Mouse (Mus musculus) activated CD4-positive, CD25-positive, alpha-beta regulatory T cell, adult 9 weeks (primary cell): Measurements from ENCODE around the gene Ugt1a10. TPM values are rescaled to one million over a fixed set of nuclear protein-coding genes. Genes with fewer than 3 reads are reported as not detected.

Experiments used
- polyA plus RNA-seq: library from polyadenylated mRNA; unstranded; fragments of 100-300 nt; shearing (Covaris generic); gene quantifications from one replicate; pipeline ENCODE4 v1.2.1, GENCODE M21; 2017

Ugt1a10 gene
- not detected for polyA plus RNA-seq

DNA sequence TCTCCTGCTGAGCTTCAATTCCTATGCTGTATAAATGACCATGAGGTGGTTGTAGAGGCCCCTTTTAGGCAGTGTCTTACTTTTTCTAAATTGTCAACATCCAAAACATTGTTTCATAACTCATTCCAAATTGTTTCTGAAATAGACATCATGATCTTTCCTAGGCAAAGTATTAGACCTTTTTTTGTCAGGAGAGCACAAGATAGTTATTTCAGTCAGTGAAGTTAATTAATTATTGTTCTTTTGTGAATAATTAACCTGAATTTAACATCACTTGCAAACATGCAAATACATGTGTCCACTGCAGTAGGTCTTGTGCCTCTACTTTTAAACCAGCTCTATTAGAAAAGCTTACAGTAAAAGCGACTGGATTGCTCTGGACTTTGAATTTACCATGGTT lies at the start of gene Ugt1a10:
TSS of gene Ugt1a10 (plus strand) at position 301 of the 400 bp plus-strand sequence.

DNA sequence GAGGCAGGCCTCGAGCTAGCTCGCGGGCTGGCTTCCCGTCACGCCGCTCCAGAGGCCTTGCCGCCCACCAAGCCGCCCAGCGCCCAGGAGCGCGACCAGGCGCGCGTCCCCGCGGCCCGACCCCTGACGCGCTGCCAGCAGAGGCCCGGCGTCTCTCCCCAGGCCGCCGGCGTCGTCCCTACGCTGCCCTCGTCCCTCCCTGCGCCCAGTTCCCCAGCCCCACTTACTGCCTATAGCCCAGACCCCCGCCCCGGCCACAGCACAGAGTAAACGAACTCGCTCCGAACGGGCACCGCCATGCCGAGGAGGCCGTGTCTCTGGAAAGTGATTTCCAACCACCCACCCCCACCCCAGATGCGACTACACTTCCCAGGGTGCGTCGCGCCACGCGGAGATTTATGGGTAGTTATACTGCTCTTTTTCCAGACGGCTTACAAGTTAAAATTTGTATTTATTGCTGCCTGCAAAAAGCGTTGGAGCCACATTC lies 46.9 kb upstream of the Ugt1a10 start, which contains the start of gene Usp40:
TSS of gene Usp40 (minus strand) at position 341 of the 487 bp plus-strand sequence.

DNA sequence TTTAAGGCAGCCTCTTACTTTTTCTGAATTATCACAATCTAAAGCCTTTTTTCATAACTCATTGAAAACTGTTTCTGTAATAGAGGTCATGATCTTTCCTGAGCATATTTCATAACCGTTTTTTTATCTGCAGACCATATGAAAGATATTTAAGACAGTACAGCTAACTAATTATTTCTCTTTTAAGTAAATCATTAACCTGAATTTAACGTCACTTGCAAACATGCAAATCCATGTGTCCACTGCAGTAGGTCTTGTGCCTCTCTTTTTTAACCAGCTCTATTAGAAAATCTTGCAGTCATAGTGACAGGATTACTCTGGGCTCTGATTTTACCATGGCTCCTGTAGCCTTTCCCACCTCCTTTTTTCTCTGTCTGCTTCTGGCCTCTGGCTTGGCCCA lies 15.3 kb downstream of the Ugt1a10 start, which contains the start of gene Ugt1a9:
TSS of gene Ugt1a9 (plus strand) at position 306 of the 400 bp plus-strand sequence.

DNA sequence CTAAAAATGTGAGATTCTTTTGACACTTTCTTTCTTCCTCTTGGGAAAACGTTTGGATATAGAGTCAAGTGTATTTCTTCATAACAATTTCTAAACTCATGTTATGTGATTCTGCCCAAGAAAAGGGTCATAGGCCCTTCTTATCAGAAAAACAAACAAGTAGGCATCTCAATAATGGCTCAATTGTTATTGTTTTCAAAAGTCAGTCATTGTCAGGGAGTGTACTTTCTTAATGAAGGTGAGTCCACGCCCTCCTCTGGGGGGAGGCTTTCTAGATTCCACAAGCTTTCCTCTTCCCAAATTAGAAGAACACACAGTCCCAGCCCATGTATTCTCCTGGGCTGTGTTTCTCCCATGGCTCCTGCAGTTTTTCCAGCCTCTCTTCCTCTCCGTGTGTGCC lies 32.3 kb downstream of the Ugt1a10 start, which contains the start of gene Ugt1a8:
TSS of gene Ugt1a8 (plus strand) at position 301 of the 400 bp plus-strand sequence.

DNA sequence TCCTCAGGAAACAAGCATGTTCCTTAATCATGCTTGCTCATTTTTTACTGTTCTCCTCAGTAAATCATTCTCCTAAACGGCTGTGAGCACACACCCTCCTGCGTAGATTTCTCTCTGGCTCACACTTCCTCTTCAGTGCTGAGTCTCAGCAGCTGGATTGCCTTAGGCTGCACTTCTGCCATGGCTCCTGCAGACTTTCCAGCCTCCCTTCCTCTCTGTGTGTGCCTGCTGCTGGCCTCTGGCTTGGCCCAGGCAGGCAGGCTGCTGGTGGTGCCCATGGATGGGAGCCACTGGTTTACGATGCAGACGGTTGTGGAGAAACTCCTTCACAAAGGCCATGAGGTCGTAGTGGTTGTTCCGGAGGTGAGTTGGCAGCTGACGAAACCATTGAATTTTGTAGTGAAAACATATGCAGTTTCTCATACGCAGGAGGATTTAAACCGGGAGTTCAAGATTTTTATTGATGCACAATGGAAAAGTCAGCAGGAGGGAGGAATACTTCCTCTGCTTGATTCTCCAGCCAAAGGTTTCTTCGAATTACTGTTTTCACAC lies 39.8 kb downstream of the Ugt1a10 start, which contains the start of gene Ugt1a7c:
TSS of gene Ugt1a7c (plus strand) at position 122 of the 552 bp plus-strand sequence.

DNA sequence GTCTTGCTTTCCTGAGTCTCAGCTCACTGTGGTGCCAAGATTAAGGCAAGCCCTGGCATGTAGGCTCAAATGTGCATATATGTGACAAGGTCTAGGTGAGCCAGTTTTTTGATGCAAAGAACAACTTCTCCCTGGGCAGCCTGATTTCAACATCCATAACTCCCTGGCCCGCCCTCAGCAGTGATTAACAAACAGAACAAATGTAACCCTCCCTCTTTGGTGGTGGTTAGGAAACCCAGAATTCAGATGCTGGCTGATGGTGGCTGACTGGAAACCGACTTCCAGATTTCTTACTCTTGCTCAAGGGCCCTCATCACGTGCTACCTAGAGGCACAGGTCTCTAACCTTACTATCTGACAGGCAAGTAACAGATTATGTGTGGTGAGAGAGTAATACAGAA lies 47.8 kb downstream of the Ugt1a10 start, which contains the start of gene Ugt1a6b:
TSS of gene Ugt1a6b (plus strand) at position 234 of the 400 bp plus-strand sequence.

DNA sequence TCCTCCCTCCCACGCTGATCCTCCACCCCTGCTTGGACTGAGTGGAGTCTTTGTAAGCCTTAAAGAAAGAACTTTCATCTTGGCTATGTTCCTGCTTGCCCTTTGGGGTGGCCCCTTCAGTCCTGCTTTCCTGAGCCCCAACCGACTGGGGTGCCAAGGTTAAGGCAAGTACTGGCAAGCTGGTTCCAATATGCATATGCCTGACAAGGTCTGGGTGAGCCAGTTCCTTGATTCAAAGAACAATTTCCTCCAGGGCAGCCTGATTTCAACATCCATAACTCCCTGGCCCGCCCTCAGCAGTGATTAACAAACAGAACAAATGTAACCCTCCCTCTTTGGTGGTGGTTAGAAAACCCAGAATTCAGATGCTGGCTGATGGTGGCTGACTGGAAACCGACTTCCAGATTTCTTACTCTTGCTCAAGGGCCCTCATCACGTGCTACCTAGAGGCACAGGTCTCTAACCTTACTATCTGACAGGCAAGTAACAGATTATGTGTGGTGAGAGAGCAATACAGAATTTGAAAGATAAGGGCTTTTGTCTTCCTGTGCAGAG lies 79.3 kb downstream of the Ugt1a10 start, which contains the start of gene Ugt1a6a:
TSS of gene Ugt1a6a (plus strand) at position 353 of the 555 bp plus-strand sequence.

DNA sequence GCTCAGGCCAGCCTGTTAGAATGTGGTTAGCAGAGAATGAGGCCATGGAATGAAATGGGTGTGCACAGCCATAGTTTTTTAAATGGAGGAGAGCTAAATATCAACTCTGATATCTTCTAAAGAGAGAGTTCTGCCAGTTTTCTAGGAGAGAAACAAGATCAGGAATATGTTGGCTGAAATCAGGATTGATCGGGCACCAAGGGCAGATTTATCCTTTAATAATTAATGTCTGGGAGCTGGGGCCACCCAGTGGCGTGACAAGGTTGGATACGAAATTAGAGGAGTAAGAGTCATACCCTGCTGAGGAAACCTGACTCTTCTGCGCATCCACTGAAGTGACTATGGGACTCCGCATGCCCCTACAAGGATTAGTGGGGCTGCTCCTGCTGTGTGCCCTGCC lies 110.5 kb downstream of the Ugt1a10 start, which contains the start of gene Ugt1a5:
TSS of gene Ugt1a5 (plus strand) at position 302 of the 400 bp plus-strand sequence.

DNA sequence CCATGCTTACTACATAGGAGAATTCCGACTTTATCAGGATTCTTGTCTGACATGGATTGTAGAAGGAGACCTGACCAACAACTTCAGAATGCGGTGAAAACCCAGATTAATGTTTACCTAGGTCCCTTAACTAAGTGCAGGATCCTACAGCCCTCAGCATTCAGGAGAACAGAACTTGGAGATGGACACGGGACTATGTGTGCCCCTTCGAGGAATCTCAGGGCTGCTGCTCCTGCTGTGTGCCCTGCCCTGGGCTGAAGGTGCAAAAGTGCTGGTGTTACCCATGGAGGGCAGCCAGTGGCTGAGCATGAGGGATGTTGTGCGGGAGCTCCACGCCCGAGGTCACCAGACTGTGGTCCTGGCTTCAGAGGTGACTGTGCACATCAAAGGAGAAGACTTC lies 145.3 kb downstream of the Ugt1a10 start, which contains the start of gene Ugt1a2:
TSS of gene Ugt1a2 (plus strand) at position 146 of the 400 bp plus-strand sequence.

DNA sequence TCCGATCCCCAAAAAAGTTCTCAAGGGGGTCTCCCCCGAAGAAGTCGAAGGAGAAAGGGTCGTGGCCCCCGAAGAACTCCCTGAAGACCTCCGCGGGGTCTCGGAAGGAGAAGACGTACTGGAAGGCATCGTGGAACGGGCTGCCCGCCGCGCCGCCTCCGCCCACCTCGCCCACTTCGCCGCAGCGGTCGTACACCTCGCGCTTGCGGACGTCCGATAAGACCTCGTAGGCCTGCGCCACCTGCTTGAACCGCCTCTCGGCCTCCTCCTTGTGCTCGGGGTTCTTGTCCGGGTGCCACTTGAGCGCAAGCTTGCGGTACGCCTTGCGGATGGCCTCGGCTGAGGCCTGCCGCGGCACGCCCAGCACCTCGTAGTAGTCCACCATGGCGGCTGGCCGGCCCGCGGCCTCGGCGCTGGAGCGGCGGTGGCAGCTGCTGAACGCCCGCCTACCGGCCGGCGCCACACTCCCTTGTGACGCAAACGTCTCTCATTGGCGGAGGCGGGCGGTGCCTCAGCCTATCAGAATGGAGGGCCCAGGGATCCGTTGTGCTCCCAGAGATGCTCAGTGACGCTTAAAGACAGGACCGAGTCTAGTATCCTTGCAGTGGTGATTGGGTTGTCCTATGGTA lies 150.2 kb downstream of the Ugt1a10 start, which contains the start of gene Dnajb3:
TSS of gene Dnajb3 (minus strand) at position 489 of the 629 bp plus-strand sequence.

DNA sequence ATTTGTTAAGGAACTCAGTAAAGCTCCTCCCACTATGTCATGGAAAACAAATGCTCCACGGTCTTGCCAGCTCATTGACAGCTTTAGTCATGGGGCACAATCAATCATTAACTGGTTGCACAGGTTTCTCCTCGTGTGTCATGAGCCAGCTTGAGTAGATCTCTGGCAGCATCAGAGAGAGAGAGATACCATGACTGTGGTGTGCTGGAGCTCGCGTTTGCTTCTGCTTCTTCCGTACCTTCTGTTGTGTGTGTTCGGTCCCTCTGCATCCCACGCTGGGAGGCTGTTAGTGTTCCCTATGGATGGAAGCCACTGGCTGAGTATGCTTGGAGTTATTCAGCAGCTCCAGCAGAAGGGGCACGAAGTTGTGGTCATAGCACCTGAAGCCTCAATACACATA lies 156.6 kb downstream of the Ugt1a10 start, which contains the start of gene Ugt1a1:
TSS of gene Ugt1a1 (plus strand) at position 148 of the 400 bp plus-strand sequence.

DNA sequence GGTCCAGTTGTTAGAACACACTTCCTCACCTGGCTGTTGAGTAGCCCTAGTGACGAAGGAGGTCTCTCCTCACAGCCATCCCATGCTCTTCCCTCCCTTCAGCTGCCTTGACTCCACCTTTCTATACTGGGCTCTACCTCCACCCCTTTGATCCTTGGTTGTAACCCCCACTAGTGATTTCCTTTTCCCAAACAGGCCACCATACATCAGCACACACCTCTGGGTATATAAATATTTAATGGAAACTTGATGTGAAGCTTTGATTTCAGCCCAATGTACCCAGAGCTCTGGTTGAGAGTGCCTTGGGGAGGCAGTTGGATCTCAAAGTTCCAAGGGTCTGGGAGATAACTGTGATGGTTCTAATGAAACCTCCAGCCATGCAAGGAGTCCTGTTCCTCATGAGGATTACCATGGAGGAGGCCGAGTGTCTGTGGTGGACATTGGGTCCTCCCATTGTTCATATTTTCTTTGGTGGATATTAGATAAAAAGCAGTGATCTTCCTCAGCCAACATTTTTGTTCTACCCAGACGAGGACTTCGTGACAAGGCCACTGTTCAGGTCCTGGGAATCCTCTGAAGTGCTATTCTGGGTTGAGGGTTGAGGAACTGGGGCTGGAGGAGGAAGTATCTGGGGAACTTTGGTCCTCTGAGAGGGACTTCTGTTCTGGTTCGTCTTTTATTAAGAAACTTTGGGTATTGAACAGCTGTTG lies 171.6 kb downstream of the Ugt1a10 start, which contains the start of gene Mroh2a:
TSS of gene Mroh2a (plus strand) at position 317 of the 710 bp plus-strand sequence.

Other genes with a start within 250 kb of the Ugt1a10 start
- 58.3 TPM for gene Dgkd, start 202.1 kb upstream of the Ugt1a10 start, polyA plus RNA-seq
- 21.1 TPM for gene Usp40, start 46.8 kb upstream of the Ugt1a10 start, polyA plus RNA-seq
- 0.15 TPM for gene Ugt1a9, start 15.4 kb downstream of the Ugt1a10 start, polyA plus RNA-seq
- gene Ugt1a8, start 32.4 kb downstream of the Ugt1a10 start, polyA plus RNA-seq = not detected
- gene Ugt1a7c, start 39.7 kb downstream of the Ugt1a10 start, polyA plus RNA-seq = 0.90 TPM
- gene Ugt1a6b, start 47.9 kb downstream of the Ugt1a10 start, polyA plus RNA-seq = not detected
- gene Ugt1a6a, start 79.4 kb downstream of the Ugt1a10 start, polyA plus RNA-seq = 0.66 TPM
- not detected for gene Ugt1a5, start 110.6 kb downstream of the Ugt1a10 start, polyA plus RNA-seq
- gene Ugt1a2, start 145.2 kb downstream of the Ugt1a10 start, polyA plus RNA-seq = not detected
- 0.53 TPM for gene Dnajb3, start 150.4 kb downstream of the Ugt1a10 start, polyA plus RNA-seq
- gene Ugt1a1, start 156.6 kb downstream of the Ugt1a10 start, polyA plus RNA-seq = not detected
- 0.75 TPM for gene Mroh2a, start 171.6 kb downstream of the Ugt1a10 start, polyA plus RNA-seq
- 115 TPM for gene Hjurp, start 222.2 kb downstream of the Ugt1a10 start, polyA plus RNA-seq
- gene Trpm8, start 222.3 kb downstream of the Ugt1a10 start, polyA plus RNA-seq = not detected